Mouse (Mus musculus) thymus, postnatal 25 days (tissue): ENCODE data around the gene Coq5.

Source experiments
- DNase-seq: peaks from one replicate; pipeline ENCODE4 v3.0.0; 2022

Coq5 gene

GRCm38 (mm10) chr5:115279226-115280049, at the start of gene Coq5:
Gene Coq5, plus strand, starts transcription at chr5:115279666.
- peak; percentile 88 for DNase-seq

- DNase-seq, result no peak
Measured at GRCm38 (mm10) chr5:115230830-115231551, 48.5 kb upstream of the Coq5 start.

DNA sequence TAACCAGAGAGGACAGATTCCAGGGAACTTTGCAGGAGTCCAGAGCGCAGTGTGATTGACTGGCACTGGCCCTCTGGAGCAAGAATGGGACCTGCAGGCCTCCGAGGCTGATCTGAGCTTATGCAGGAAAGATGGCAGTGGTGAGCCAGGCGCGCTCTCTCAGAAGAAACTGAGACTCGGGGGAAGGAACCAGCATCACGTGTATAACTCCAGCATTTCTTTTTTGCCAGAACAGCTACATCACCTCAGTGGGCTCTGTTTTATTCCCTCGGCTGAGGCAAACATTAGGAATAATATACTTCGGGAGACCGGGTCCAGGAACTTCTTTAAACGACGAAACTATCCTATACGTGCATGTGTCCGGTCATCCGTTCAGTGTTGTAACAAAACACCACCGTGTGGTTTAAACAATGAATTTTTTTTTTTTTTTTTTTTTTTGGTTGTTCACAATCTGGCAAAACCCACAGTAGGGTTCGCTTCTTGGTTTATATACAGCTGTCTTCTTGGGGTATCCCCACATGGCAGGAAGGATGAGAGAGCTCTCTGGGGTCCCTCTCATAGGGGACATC, 47.8 kb upstream of the Coq5 start:
- no peak for DNase-seq

DNA sequence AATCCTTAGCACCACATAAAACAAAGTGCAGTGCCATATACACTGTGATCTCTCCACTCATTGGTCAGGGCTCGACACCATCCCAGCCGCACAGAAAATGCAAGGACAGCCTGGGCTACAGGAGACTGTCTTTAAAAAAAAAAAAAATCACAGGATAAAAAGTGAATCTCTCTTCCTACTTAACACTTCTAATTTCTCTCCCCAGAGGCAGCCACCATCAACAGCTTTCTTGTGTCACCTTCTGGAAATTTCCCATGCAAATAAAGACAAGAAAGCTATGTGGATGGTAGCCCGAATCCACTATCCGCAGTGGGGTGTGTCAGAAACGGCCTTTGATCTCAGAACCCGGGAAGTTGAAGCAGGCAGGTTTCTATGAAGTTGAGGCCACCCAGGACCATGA, 47.0 kb upstream of the Coq5 start:
- no peak for DNase-seq

GRCm38 (mm10) chr5:115233031-115233780, 46.3 kb upstream of the Coq5 start:
- DNase-seq, result no peak

DNA sequence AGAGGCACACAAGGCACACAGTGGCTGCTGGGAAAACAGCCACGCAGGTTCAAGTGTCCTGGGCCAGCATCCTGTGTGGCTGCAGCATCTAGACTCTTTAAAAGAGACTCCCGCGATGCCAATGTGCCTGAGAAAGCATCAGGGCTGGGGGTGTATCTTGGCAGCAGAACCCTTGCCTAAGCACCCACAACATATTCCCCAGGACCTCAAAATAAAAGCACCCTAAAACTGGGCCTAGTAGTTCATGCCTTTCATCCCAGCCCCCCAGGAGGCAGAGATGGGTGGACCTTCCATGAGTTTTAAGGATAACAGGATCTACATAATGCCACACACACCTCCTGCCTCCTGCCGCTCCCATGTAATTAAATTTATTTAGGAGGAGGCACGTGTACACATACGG, 44.9 kb upstream of the Coq5 start:
- no peak for DNase-seq

GRCm38 (mm10) chr5:115235323-115235771, 44.1 kb upstream of the Coq5 start:
- DNase-seq, result peak; percentile 35

GRCm38 (mm10) chr5:115235786-115236263, 43.6 kb upstream of the Coq5 start, which contains the start of gene Pop5:
Gene Pop5, plus strand, starts transcription at chr5:115235836.
- peak; percentile 87 for DNase-seq

DNA sequence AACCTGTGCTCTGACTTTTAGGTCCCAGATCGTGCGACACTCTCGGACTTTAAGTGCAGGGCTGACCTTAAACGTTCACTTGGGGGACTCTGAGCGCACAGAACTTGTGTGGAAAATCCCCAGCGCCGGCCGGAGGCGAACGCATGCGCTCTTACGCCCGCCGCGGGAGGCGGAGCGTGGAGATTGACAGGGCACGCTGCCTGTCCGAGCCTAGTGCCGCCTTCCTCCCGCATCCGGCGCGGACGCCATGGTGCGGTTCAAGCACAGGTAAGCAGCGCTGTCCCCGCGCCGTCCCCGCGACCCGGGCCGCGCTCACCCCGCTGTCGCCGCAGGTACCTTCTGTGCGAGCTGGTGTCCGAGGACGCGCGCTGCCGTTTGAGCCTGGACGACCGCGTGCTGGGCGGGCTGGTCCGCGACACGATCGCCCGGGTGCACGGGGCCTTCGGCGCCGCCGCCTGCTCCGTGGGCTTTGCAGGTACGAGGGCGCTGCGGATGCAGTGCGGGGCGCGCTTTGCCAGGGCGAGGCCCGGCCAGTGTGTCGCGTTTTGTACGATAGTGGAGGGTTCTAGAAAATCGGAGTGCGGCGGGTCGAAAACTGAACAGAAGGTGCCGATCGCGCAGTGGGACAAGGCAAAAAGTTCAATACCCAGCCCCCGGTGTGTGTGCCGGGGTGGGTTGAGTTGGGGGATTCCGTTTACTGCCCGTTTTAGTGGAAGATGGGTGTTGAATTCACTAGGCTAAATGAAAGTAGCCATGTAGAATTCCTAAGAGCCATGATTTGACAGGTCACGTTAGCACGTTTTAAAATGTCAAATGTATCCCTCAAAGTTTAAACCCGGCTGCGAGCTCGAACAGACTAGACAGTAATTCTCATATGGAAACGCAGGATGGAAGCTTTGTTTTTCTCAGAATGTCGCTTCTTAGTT, 41.4 kb upstream of the Coq5 start:
- peak; percentile 92 for DNase-seq

- DNase-seq, result no peak
Measured at GRCm38 (mm10) chr5:115238729-115239195, 40.7 kb upstream of the Coq5 start.

GRCm38 (mm10) chr5:115240191-115240590, 39.3 kb upstream of the Coq5 start:
- no peak for DNase-seq

DNA sequence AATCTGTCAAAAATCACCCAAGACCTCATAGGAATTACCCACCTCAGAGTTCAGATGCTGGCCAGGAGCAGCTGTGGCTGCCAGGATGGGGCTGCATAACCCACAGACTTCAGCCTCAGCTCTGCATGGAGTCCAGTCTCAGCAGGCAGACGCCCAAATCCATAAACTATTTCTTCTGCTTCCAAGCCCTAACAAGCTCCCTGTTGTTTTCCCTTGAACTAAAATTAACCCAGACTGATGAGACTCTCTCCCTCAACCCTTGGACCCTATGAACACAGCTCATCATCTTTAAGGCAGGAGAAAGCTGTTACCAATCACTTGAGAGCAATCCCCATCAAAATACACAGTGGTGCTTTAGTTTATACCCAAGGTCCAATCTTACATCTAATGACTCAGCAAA, 24.0 kb upstream of the Coq5 start:
- no peak for DNase-seq

DNA sequence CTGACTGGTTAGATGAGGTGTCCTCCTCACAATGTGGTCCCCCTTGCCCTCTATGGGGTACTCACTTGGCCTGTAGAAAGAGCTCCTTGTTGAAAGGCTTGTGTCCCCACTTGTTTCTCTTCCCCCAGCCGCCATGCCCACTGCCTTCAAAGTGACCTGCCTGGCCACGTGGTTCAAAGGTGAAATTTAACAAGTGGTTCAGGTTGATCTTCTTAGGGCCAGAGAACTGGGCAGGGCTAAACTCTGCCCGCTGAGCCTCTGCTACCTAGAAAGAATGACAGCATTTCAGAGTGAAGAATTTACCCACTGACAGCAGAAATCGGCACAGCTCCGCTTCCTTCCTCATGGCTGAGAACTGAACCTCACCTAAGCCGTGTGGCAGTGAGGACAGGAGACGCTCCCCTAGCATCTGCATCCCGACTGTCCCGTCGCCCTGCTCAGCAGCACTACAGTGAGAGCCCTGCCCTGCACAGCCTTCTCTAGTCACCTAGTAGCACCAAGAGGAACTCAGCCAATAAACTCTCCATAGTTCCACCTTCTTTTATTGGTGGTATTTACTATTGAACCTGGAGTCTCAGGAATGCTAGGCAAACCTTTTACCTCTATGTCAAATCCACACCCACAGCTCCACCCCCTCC, 22.4 kb upstream of the Coq5 start:
- no peak for DNase-seq

DNA sequence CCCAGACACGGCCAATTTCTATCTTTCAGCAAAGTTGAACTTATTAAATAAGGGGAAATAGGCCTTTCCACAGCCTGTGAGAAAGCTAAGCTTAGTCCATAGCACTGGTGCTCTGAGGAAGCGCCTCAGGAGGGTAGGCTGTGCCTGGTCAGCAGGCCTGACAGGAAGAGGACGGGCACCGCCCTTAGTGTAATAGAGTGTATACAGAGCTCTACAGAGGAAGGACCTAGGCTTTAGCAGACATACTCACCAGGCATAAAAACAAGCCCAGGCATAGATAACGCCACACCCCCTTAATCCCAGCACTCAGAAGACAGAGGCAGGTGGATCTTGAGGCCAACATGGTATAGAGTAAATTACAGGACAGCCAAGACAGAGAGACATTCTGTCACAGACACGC, 19.1 kb upstream of the Coq5 start:
- DNase-seq, result no peak

DNA sequence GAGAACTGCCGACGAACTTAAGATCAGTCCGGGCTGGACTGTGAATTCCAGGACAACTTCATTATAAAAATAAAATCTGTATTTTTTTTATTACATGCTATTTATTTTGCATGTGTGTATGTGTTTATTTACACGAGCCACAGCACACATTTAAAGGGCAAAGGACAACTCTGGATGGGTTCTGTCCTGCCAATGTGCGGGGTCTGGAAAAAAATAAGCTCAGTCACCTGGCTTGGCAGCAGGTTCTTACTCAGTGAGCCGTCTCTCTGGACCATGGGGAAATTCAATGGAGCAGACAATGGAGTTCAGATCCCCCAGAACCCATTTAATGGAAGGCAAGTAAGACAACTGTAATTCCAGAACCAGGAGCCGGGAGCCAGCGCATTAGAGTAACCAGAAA, 18.3 kb upstream of the Coq5 start:
- no peak for DNase-seq

DNA sequence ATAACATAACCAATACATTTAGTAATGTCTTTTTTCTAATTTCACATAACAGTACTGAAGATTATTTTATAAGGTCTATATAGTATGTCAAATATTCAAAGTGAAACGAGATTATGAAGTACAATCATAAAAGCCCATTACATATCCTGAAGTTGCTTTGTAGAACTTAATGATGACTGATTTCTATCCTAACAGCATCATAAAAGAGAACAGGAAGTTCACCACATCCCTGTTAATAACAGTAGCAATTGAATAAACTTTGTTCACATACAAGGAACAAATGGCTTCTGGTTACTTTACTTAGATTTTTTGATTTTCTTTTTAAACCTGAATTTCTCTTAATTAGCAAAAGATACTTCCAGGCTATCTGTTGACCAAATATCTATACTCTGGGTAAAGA, 17.6 kb upstream of the Coq5 start:
- DNase-seq, result no peak

GRCm38 (mm10) chr5:115262502-115263291, 16.8 kb upstream of the Coq5 start:
- DNase-seq, result no peak

- no peak for DNase-seq
Measured at GRCm38 (mm10) chr5:115266340-115266739, 13.1 kb upstream of the Coq5 start.

DNA sequence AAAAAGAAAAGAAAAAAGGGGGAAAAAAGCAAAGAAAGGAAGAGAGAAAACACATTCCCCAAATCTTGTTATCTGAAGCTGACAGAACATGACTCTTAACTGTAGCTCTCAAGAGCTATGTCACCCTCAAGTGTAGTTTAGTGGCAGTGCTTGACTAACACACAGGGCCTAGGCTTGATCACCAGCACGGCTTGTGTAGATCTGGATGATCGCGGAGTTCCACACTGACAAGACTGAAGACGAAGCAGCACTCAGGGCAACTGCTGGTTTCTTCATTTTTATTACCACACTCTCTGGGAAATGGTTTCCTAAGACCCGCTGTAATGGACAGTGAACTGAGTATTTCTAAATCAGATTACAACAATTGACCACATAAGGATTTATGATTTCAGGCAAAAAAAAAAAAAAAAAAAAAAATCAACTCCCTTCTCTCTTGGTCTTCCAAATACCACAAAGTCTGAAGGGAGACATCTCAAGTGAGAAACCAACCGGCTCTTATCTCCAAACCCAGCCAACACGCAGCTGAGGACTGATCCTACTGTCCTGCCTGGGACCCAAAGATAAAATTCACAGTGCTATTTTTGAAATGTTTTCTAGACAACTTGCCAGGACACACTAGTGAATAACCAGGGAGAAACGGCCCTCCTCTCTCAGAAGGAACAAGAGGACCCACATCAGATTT, 12.5 kb upstream of the Coq5 start:
- no peak for DNase-seq
